Mouse (Mus musculus) neural tube, embryonic 11.5 days (tissue): Measurements from ENCODE around the gene Tmcc3. TPM values are rescaled to one million over a fixed set of nuclear protein-coding genes. Genes with fewer than 3 reads are reported as not detected.

Experiments used
- ATAC-seq: fragments of 200-750 bp; cut with Nextera tagmentation; 2 replicates; pipeline ENCODE4 v1.8.0; 2017; ENCODE audit warnings: moderate number of reproducible peaks, mild to moderate bottlenecking, moderate TSS enrichment, moderate library complexity; ENCODE audit not compliant: insufficient read depth, low FRiP score, low TSS enrichment
- DNase-seq: peaks from one replicate; pipeline ENCODE4 v3.0.0-alpha.2; 2015; ENCODE audit warnings: low spot score
- H3K27ac ChIP-seq: fragments of 300-500 bp; sonication (generic); 2 replicates; pipeline ENCODE4 v1.5.1; 2014; ENCODE audit warnings: low read depth, mild to moderate bottlenecking, low read length
- H3K27me3 ChIP-seq: fragments of 300-500 bp; sonication (generic); 2 replicates; pipeline ENCODE4 v1.6.1; 2014; ENCODE audit warnings: mild to moderate bottlenecking, low read length, mixed read lengths; ENCODE audit not compliant: control insufficient read depth, insufficient read depth
- H3K36me3 ChIP-seq: fragments of 300-500 bp; sonication (generic); 2 replicates; pipeline ENCODE4 v1.6.1; 2014; ENCODE audit warnings: mild to moderate bottlenecking, low read length, moderate library complexity, mixed read lengths; ENCODE audit not compliant: control insufficient read depth, insufficient read depth
- H3K4me1 ChIP-seq: fragments of 300-500 bp; sonication (generic); 2 replicates; pipeline ENCODE4 v1.6.1; 2014; ENCODE audit warnings: low read length, mixed read lengths; ENCODE audit not compliant: control insufficient read depth, insufficient read depth
- H3K4me2 ChIP-seq: fragments of 300-500 bp; sonication (generic); 2 replicates; pipeline ENCODE4 v1.6.1; 2014; ENCODE audit warnings: low read depth, mild to moderate bottlenecking, moderate library complexity
- H3K4me3 ChIP-seq: fragments of 300-500 bp; sonication (generic); 2 replicates; pipeline ENCODE4 v1.5.1; 2014; ENCODE audit warnings: low read depth, low read length
- H3K9ac ChIP-seq: fragments of 300-500 bp; sonication (generic); 2 replicates; pipeline ENCODE4 v1.6.1; 2014; ENCODE audit warnings: mild to moderate bottlenecking, low read length
- H3K9me3 ChIP-seq: fragments of 300-500 bp; sonication (generic); 2 replicates; pipeline ENCODE4 v1.6.1; 2016; ENCODE audit warnings: low read length; ENCODE audit not compliant: control insufficient read depth
- WGBS: fragments of 180-500 bp; shearing (Covaris S2); extraction: QIAGEN DNeasy Blood & Tissue Kit; methylation state at CpG from one replicate; pipeline ENCODE4 v1.1.7; 2014; 5-methylcytosine and 5-hydroxymethylcytosine counted together
- polyA plus RNA-seq: library from polyadenylated mRNA; unstranded; fragments of >200 nt; fragmentation: Nextera tagmentation; extraction: Ambion mirVana; gene quantifications from 2 replicates; pipeline ENCODE4 v1.2.1, GENCODE M21; 2014

Tmcc3 gene
- polyA plus RNA-seq, 1 experiment from 2014 or later = 6.1 TPM

DNA sequence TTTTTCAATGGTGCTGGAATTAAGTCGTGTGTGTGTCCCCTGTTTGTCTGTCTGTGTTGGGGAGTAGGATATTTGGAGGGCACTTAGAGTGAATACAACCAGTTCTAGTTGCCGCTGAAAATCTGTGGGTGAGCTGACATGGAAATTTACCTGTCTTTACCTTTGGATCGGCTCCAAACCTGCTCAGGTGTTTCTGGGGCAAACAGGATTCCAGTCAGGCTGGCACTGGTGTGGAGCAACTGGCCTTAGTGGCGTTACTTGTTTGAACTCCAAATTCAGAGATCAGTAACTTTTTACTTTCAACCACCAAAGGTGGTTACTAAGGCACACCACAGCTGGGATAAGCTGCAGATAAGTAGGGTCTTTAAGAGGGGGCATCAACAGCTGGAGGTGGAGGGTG lies 1.4 kb downstream of the Tmcc3 start:
- H3K27me3 ChIP-seq = 0 out of 2 replicates have a peak, but pooled peaks cover 5% of the 10 kb centered on the region
- peaks cover 3% of the 10 kb centered on the region; the same call in 1 of the 2 replicates for H3K4me1 ChIP-seq
- no peak overlapping the region for H3K4me2 ChIP-seq
- H3K9ac ChIP-seq = no peak overlapping the region
- WGBS = 82% methylated on average over 4 of the region's 4 CpGs
- H3K4me3 ChIP-seq = no peak overlapping the region
- H3K36me3 ChIP-seq = no peaks in the 10 kb centered on the region
- DNase-seq (no peak), ATAC-seq (no peak)
- no peaks in the 10 kb centered on the region for H3K9me3 ChIP-seq
- no peak overlapping the region for H3K27ac ChIP-seq

DNA sequence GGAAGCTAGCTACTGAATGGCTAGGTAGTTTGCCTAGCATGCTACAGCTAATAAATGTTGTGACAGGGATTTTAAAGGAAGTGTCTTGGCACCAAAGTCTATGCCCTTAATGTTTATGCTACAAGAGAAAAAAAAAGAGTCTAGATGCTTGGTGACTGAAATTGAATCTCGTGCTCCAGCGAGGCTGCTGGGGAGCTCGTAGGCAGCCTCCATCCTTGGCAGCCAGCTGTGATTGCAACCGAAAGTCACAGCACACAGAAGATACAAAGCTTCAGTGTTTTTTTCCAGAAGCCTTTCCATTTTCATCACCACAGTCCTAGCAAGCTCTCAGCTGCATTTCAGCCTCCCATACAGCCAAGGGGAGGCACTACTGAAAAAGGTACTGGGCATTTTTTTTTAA lies 6.8 kb downstream of the Tmcc3 start:
- 55% methylated on average over 4 of the region's 4 CpGs for WGBS
- Histone ChIP-seq H3K4me3 (no peak overlapping the region), H3K4me2 (no peak overlapping the region), H3K4me1 (no peaks in the 10 kb centered on the region), H3K27me3 (no peaks in the 10 kb centered on the region), H3K9me3 (no peaks in the 10 kb centered on the region), H3K27ac (no peak overlapping the region), H3K36me3 (no peaks in the 10 kb centered on the region), H3K9ac (no peak overlapping the region)
- no peak for DNase-seq
- no peak for ATAC-seq

DNA sequence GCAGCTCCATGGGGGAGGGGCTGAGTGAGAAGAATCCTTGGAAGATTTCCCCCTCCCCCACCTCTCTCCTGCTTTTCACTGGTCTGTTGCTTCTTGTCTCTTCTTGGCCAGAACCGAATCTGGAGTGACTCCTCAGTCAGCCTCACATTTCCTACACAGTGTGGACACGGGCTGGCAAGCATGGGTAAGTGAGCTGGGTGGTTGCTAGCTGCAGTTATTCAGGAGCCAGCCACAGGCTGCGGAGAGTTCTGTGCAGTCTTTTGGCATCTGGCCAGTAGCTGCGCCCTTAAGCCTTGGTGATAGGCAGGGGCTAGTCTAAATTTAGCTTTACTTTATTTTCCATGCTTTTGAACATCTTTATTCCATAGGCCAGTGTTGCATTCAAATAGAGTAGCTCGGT lies 18.2 kb downstream of the Tmcc3 start:
- no peaks in the 10 kb centered on the region for H3K9me3 ChIP-seq
- ATAC-seq (no peak), DNase-seq (no peak)
- H3K27me3 ChIP-seq = no peaks in the 10 kb centered on the region
- no peak overlapping the region for H3K4me2 ChIP-seq
- no peaks in the 10 kb centered on the region for H3K4me1 ChIP-seq
- H3K4me3 ChIP-seq = no peak overlapping the region
- H3K9ac ChIP-seq = no peak overlapping the region
- 78% methylated on average over 5 of the region's 5 CpGs for WGBS
- H3K36me3 ChIP-seq = no peaks in the 10 kb centered on the region
- no peak overlapping the region for H3K27ac ChIP-seq

DNA sequence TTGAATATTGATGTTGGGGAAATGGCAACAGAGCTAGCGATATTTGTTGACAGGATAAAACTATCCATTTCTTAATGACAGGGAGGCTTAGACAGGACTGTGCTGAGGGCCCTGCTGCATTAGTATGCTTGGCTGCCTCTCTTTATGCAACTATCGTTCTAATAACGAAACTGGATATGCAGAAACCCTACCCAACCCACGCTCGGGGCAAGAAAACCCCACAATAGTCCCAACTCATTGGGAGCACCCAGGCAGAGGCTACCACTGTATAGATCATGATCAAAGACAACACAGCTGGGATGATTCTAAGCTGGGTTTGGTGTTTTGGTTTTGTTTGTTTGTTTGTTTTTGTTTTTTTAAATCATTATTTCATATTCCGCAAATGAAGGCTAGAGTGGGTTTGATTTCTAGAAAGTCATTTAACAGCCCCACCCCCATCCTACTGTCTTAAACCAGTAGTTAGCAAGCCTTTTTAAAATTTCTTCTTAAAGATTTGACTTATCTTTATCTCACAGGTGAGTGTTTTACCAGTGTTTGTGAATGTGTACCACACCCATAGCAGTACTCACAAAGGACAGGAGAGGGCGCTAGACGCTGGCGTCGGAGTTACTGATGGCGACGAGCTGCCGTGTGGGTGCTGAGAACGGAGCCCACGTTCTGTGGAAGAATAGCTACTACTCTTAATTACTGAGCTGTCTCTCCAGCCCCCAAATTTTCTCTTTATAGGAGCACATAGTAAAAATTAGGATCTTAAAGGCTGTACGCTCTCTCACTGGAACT lies 20.8 kb downstream of the Tmcc3 start:
- H3K9me3 ChIP-seq = no peaks in the 10 kb centered on the region
- DNase-seq (no peak), ATAC-seq (no peak)
- no peaks in the 10 kb centered on the region for H3K4me1 ChIP-seq
- no peaks in the 10 kb centered on the region for H3K27me3 ChIP-seq
- H3K9ac ChIP-seq = no peak overlapping the region
- H3K4me3 ChIP-seq = no peak overlapping the region
- no peaks in the 10 kb centered on the region for H3K36me3 ChIP-seq
- WGBS = 82% methylated on average over 16 of the region's 16 CpGs
- no peak overlapping the region for H3K4me2 ChIP-seq
- H3K27ac ChIP-seq = no peak overlapping the region

DNA sequence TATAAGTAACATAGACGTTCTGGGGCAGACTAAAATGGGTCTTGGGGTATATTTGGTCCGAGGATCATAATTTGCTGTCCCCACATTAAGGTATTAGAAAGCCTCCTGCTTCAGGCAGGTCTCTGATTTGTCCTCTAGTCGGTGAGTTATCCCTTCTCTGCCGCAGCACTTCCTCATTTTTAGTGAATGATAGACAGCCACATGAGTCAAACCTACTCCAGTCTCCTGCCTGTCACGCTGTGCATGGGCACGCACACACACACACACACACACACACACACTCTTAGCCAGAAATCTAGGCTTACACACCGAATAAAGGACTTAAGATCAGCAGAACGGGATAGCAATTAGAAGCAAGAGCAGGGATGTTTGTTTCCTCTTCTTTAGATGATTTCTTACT lies 21.6 kb downstream of the Tmcc3 start:
- H3K27ac ChIP-seq = no peak overlapping the region
- no peak overlapping the region for H3K4me3 ChIP-seq
- no peaks in the 10 kb centered on the region for H3K4me1 ChIP-seq
- WGBS = 93% methylated on average over 8 of the region's 8 CpGs
- no peak for ATAC-seq
- no peak for DNase-seq
- H3K9me3 ChIP-seq = no peaks in the 10 kb centered on the region
- no peaks in the 10 kb centered on the region for H3K27me3 ChIP-seq
- H3K4me2 ChIP-seq = no peak overlapping the region
- no peaks in the 10 kb centered on the region for H3K36me3 ChIP-seq
- no peak overlapping the region for H3K9ac ChIP-seq

DNA sequence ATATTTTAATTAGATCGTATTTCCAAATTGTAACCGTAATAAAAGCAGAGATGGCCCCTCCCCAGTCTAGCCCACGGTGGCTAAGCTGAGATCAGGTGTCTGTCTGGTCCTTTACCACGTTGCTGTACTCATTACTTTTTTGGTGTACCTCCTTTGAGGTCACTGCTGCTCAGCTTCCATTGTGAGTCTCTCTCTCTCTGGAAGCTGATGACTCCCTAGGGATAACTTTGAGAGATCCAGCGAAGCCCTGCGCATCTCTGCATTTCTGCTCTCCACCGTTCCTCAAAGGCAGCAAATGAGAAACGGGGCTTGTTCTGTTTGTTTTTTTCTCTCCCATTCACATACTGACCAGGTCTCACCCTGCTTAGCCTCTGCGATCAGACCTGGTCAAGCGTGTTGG lies 23.3 kb downstream of the Tmcc3 start:
- Histone ChIP-seq H3K36me3 (no peaks in the 10 kb centered on the region), H3K27me3 (no peaks in the 10 kb centered on the region), H3K4me2 (no peak overlapping the region), H3K27ac (no peak overlapping the region), H3K4me1 (no peaks in the 10 kb centered on the region), H3K9me3 (no peaks in the 10 kb centered on the region), H3K9ac (no peak overlapping the region), H3K4me3 (no peak overlapping the region)
- no peak for ATAC-seq
- WGBS = 83% methylated on average over 10 of the region's 10 CpGs
- DNase-seq = no peak

DNA sequence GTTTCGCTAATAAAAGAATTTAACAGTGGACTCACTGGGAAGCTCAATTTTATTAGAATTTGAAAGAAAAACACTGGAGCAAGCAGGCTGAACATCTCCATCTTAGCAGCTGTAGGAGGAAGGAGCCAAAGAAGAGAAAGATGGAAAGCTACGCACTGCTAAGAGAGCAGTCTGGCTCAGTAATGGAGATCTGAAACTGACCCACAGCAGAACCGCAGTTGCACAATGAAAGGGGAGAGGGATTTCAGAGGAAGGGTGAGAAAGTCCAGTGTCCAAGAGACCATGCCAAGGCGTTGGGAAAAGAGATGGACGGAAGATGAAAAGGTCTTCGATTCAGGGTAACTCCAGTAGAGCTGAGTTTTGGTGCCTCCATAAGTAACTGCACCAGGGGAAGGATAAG lies 24.3 kb downstream of the Tmcc3 start:
- Histone ChIP-seq H3K4me3 (no peak overlapping the region), H3K4me1 (no peaks in the 10 kb centered on the region), H3K27me3 (no peaks in the 10 kb centered on the region), H3K9me3 (no peaks in the 10 kb centered on the region), H3K27ac (no peak overlapping the region), H3K4me2 (no peak overlapping the region), H3K36me3 (no peaks in the 10 kb centered on the region), H3K9ac (no peak overlapping the region)
- WGBS = 91% methylated on average over 6 of the region's 6 CpGs
- no peak for DNase-seq
- no peak for ATAC-seq

DNA sequence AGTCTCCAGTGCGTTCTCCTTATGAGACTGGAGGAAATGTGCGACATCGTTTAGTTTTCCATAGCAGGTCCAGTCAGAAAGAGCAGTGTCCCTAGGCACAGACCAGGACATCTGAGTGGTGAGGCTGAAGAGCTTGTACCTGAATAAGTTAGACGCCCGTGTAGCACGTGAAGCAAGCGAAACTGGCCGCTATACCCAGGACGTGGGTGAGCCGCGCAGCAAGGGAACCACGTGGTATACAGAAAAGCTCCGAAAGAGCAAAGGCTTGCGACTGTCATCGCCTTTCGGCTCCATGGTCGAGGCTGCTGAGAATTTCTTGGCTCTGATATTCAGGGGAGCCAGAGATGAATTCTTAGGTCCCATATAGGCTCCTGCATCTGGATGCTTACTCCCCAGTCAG lies 29.8 kb downstream of the Tmcc3 start:
- no peaks in the 10 kb centered on the region for H3K9me3 ChIP-seq
- H3K36me3 ChIP-seq = no peaks in the 10 kb centered on the region
- WGBS = 72% methylated on average over 17 of the region's 17 CpGs
- no peak overlapping the region for H3K9ac ChIP-seq
- DNase-seq (no peak), ATAC-seq (no peak)
- no peak overlapping the region for H3K4me2 ChIP-seq
- H3K4me3 ChIP-seq = no peak overlapping the region
- no peak overlapping the region for H3K27ac ChIP-seq
- no peaks in the 10 kb centered on the region for H3K4me1 ChIP-seq
- no peaks in the 10 kb centered on the region for H3K27me3 ChIP-seq

DNA sequence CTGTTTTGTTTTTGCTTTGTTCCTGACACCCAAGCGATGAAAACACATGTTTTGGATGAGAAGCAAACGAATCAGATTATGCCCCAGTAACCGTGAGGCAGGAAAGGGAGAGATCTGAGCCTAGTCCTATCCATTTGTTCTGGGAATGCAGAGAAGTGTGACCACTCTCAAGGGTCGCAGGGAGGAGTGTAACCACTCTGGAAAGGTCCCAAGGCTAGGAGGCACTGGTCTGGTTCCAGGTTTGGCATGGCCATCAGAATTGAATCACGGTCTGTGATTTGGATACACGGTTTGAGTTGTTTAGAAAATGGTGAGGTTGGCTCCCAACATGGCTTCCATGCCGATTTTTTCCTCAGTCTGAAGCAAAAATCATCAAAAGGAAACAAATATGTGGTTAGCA lies 30.5 kb downstream of the Tmcc3 start:
- DNase-seq = no peak

More for the DNA sequence above, 30.5 kb downstream of the Tmcc3 start:
- ATAC-seq = no peak
- Histone ChIP-seq H3K27me3 (no peaks in the 10 kb centered on the region), H3K4me2 (no peak overlapping the region), H3K4me1 (no peaks in the 10 kb centered on the region), H3K27ac (no peak overlapping the region), H3K9me3 (no peaks in the 10 kb centered on the region), H3K4me3 (no peak overlapping the region), H3K36me3 (no peaks in the 10 kb centered on the region), H3K9ac (no peak overlapping the region)
- WGBS = 78% methylated on average over 7 of the region's 7 CpGs
